Mouse (Mus musculus): Measurements from ENCODE around the gene Ttbk2. TPM values are rescaled to one million over a fixed set of nuclear protein-coding genes. Genes with fewer than 3 reads are reported as not detected.

Ttbk2 gene
- polyA plus RNA-seq, 1 experiment from 2014 or later, result 11.1 TPM

DNA sequence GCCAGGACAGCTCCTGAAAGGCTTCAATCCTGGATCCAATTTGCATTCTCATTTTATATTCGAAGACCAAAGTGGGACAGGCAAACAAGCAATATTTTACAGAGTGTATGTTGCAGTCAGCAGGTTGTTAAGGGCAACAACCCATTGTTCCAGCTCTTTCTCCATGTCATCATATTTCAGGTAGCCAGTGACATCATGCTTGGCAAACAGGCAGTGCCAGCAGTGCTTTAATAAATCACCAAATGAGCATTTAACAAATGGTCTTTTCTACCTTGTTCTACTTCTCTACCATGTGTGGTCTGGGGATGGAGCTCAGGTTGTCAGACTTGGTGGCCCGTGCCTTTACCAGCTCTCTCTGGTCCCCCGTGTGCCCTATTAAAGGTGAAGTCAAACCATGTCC, 7.7 kb upstream of the Ttbk2 start:
- 84% methylated on average over 3 of the region's 3 CpGs for WGBS
- no peaks in the 10 kb centered on the region for H3K4me1 ChIP-seq (ENCODE audit: control insufficient read depth, insufficient read depth, low read length)
- H3K27ac ChIP-seq (ENCODE audit: low read length), result no peak overlapping the region
- H3K27me3 ChIP-seq (ENCODE audit: control insufficient read depth, insufficient read depth, low read depth, low read length), result no peaks in the 10 kb centered on the region
- H3K9ac ChIP-seq (ENCODE audit: low read depth, low read length), result no peak overlapping the region
- no peaks in the 10 kb centered on the region for H3K9me3 ChIP-seq (replicated peaks; ENCODE audit: control insufficient read depth, low read length, poor library complexity, severe bottlenecking)
- no peak overlapping the region for H3K4me3 ChIP-seq (ENCODE audit: low read depth, low read length)
- no peak overlapping the region for H3K4me2 ChIP-seq (ENCODE audit: low read length)
- no peak for ATAC-seq
- peaks cover 16% of the 10 kb centered on the region for H3K36me3 ChIP-seq (ENCODE audit: control insufficient read depth, insufficient read depth, low read length)

DNA sequence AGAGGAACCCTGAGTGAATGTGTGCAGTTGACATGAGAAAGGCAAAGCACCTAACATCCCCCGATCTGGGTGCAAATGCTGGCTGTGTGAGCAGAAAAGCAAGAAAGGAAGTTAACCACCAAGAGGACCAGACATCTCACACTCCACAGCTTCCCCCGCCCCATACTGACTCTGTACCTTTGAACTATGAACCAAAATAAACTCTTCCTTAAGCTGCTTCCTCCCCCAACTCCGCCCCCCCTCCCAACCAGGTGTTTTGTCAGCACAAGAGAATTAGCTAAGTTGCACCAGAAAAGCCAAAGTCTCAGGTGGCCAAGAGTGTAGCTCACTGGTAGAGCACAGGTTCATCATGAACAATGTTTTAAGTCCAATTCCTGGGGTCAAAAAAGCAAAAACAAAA, 2.7 kb upstream of the Ttbk2 start:
- Histone ChIP-seq H3K4me3 (ENCODE audit: low read depth, low read length) (no peak overlapping the region), H3K36me3 (ENCODE audit: control insufficient read depth, insufficient read depth, low read length) (no peaks in the 10 kb centered on the region), H3K4me1 (ENCODE audit: control insufficient read depth, insufficient read depth, low read length) (peaks cover 4% of the 10 kb centered on the region; the same call in 1 of the 2 replicates), H3K9me3 (replicated peaks; ENCODE audit: control insufficient read depth, low read length, poor library complexity, severe bottlenecking) (no peaks in the 10 kb centered on the region), H3K27me3 (ENCODE audit: control insufficient read depth, insufficient read depth, low read depth, low read length) (no peaks in the 10 kb centered on the region), H3K27ac (ENCODE audit: low read length) (no peak overlapping the region), H3K9ac (ENCODE audit: low read depth, low read length) (no peak overlapping the region), H3K4me2 (ENCODE audit: low read length) (no peak overlapping the region)
- ATAC-seq, result no peak
- WGBS, result 85% methylated on average over 3 of the region's 3 CpGs

DNA sequence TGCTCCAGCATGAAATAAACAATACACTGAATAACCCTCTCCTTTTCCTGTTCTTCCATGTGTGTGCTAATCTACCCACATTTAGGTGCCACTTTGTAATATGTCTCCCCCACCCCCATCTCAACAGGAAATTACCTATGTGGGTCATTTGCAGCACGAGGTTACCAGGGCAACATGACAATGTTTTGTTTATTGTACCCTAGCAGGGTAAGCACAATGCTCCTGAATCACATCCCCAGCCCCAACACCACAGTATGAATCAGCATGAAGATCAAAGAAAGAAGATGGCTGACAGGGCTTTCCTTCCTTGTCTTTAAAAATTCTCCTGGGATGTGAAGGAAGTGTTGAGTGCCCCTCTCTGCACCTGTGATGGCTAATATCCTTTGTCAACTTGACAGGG, 2.2 kb upstream of the Ttbk2 start:
- no peaks in the 10 kb centered on the region for H3K36me3 ChIP-seq (ENCODE audit: control insufficient read depth, insufficient read depth, low read length)
- H3K4me3 ChIP-seq (ENCODE audit: low read depth, low read length), result no peak overlapping the region
- no peaks in the 10 kb centered on the region for H3K27me3 ChIP-seq (ENCODE audit: control insufficient read depth, insufficient read depth, low read depth, low read length)
- no peak overlapping the region for H3K27ac ChIP-seq (ENCODE audit: low read length)
- no peak overlapping the region for H3K4me2 ChIP-seq (ENCODE audit: low read length)
- ATAC-seq, result no peak
- no peaks in the 10 kb centered on the region for H3K9me3 ChIP-seq (replicated peaks; ENCODE audit: control insufficient read depth, low read length, poor library complexity, severe bottlenecking)
- peaks cover 9% of the 10 kb centered on the region for H3K4me1 ChIP-seq (ENCODE audit: control insufficient read depth, insufficient read depth, low read length)
- 51% methylated on average over 1 of the region's 1 CpGs for WGBS
- no peak overlapping the region for H3K9ac ChIP-seq (ENCODE audit: low read depth, low read length)

DNA sequence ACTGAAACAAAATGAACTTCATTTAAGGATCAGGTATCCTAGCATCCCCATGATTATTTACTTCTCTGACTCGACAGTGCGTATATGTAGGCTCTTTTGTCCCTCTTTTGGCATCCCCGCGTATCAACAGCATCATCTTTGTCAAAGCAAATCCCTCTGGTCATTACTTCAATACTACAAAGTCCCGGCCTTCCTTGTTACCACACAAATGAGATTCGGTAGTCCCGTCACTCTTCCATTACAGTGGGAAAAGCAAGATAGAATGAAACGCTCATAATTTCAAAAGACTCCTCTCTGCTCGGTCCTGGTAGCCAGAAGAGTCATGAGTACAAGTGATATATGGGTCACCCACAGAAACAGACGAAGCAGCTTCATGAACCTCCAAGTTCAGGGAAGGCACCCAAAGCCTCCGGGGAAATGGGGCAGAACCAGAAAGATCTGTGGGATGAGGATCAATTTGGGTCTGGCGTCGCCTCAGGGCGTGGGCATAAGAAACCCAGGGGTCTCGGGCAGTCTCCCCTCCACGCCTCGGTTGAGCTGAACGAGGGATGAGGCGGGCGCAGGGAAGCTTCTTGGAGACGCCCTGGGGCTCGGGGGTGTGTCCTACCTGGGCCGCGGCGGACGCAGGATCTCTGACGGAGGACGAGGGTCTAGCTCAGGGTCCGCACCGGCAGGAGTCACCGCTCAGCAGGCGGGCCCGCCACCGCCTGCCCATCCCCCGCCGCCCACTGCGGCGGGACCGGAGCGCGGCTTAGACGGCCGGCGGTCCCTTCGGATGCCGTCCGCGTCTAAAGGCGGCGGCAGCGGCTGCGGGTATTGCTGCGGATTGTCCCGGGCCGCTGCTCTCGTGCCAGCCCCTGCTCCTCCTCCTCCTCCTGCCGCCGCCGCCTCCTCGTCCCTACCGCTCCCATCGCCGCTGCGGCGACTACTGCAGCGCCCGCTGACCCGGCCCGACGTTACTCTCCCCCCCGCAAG, 668 bp downstream of the Ttbk2 start, which contains the start of gene Cdan1:
Cdan1 (minus strand) TSS at position 680 of the 975 bp plus-strand sequence.
- Histone ChIP-seq H3K4me3 (ENCODE audit: low read depth, low read length) (peak within 1 kb of the TSS; percentile 95), H3K27me3 (ENCODE audit: control insufficient read depth, insufficient read depth, low read depth, low read length) (no peaks in the 10 kb centered on the region), H3K4me1 (ENCODE audit: control insufficient read depth, insufficient read depth, low read length) (peaks cover 10% of the 10 kb centered on the region), H3K36me3 (ENCODE audit: control insufficient read depth, insufficient read depth, low read length) (no peaks in the 10 kb centered on the region), H3K27ac (ENCODE audit: low read length) (peak within 1 kb of the TSS; percentile 91), H3K9me3 (replicated peaks; ENCODE audit: control insufficient read depth, low read length, poor library complexity, severe bottlenecking) (no peaks in the 10 kb centered on the region), H3K4me2 (ENCODE audit: low read length) (peak within 1 kb of the TSS; percentile 82), H3K9ac (ENCODE audit: low read depth, low read length) (peak within 1 kb of the TSS; percentile 92)
- peak; percentile 76 for ATAC-seq
- 0% methylated on average over 43 of the region's 71 CpGs for WGBS

DNA sequence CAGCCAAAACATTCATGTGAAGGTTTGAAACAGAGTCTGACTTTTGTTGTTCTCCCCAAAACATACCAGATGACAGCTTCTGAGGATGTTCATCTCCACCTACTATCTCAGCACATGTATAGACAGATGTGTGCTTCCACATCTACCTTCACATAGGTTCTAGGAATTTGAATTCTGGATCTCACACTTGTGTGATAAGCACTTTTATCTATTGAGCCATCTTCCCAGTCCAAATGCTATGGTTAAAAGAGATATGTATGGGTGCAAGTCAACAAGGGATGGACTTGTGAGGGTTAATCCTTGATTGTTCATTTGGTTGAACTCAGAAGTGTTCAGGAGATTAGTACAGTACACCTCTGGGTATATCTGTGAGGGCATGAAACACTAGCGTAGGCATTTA, 5.1 kb downstream of the Ttbk2 start:
- peaks cover 11% of the 10 kb centered on the region for H3K4me1 ChIP-seq (ENCODE audit: control insufficient read depth, insufficient read depth, low read length)
- no peak overlapping the region for H3K27ac ChIP-seq (ENCODE audit: low read length)
- H3K4me3 ChIP-seq (ENCODE audit: low read depth, low read length), result no peak overlapping the region
- 86% methylated on average over 1 of the region's 1 CpGs for WGBS
- no peak overlapping the region for H3K4me2 ChIP-seq (ENCODE audit: low read length)
- H3K9me3 ChIP-seq (replicated peaks; ENCODE audit: control insufficient read depth, low read length, poor library complexity, severe bottlenecking), result no peaks in the 10 kb centered on the region
- H3K9ac ChIP-seq (ENCODE audit: low read depth, low read length), result no peak overlapping the region
- no peak for ATAC-seq
- H3K27me3 ChIP-seq (ENCODE audit: control insufficient read depth, insufficient read depth, low read depth, low read length), result no peaks in the 10 kb centered on the region
- no peaks in the 10 kb centered on the region for H3K36me3 ChIP-seq (ENCODE audit: control insufficient read depth, insufficient read depth, low read length)

DNA sequence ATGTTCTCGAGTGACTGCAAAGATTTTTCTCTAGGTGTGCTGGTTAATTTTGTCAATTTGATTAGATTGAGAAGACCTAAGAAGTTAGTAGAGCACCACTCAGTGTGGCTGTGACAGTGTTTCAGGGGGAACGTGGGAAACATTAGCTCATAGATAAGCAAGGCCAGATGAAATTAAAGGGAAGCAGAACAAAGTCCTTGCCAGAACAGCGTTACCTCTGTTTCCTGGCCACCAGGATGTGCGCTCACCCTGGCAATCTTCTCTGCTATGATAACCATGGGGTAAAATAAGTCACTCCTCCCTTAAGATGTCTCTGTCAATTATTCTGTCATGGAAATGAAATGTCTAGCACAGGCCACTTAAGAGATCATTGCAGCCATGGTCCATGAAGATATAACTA, 6.4 kb downstream of the Ttbk2 start:
- H3K36me3 ChIP-seq (ENCODE audit: control insufficient read depth, insufficient read depth, low read length), result no peaks in the 10 kb centered on the region
- no peaks in the 10 kb centered on the region for H3K27me3 ChIP-seq (ENCODE audit: control insufficient read depth, insufficient read depth, low read depth, low read length)
- H3K4me2 ChIP-seq (ENCODE audit: low read length), result no peak overlapping the region
- 88% methylated on average over 4 of the region's 4 CpGs for WGBS
- ATAC-seq, result no peak
- no peak overlapping the region for H3K4me3 ChIP-seq (ENCODE audit: low read depth, low read length)
- H3K9me3 ChIP-seq (replicated peaks; ENCODE audit: control insufficient read depth, low read length, poor library complexity, severe bottlenecking), result no peaks in the 10 kb centered on the region
- H3K4me1 ChIP-seq (ENCODE audit: control insufficient read depth, insufficient read depth, low read length), result peaks cover 9% of the 10 kb centered on the region
- H3K27ac ChIP-seq (ENCODE audit: low read length), result no peak overlapping the region
- H3K9ac ChIP-seq (ENCODE audit: low read depth, low read length), result no peak overlapping the region

DNA sequence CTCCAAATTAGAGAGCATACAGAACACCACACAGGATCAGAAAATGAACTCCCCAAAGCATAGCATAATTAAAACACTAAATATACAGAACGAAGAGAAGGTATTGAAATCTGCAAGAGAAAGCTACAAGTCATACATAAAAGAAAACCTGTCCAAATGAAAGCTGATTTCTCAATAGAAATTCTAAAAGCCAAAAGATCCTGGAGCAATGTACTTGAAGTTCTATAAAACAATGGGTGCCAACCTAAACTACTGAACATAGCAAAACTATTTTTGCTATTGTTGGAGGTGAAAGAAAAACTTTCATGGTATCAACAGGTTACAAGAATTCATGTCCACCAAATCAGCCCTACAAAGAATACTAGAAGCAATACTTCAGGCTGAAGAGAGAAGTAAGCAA, 9.2 kb downstream of the Ttbk2 start:
- no peaks in the 10 kb centered on the region for H3K9me3 ChIP-seq (replicated peaks; ENCODE audit: control insufficient read depth, low read length, poor library complexity, severe bottlenecking)
- no peak overlapping the region for H3K9ac ChIP-seq (ENCODE audit: low read depth, low read length)
- 66% methylated on average over 1 of the region's 1 CpGs for WGBS
- H3K27ac ChIP-seq (ENCODE audit: low read length), result no peak overlapping the region
- 0 out of 2 replicates have a peak, but pooled peaks cover 3% of the 10 kb centered on the region for H3K4me1 ChIP-seq (ENCODE audit: control insufficient read depth, insufficient read depth, low read length)
- no peak overlapping the region for H3K4me3 ChIP-seq (ENCODE audit: low read depth, low read length)
- no peak for ATAC-seq
- no peaks in the 10 kb centered on the region for H3K36me3 ChIP-seq (ENCODE audit: control insufficient read depth, insufficient read depth, low read length)
- H3K27me3 ChIP-seq (ENCODE audit: control insufficient read depth, insufficient read depth, low read depth, low read length), result no peaks in the 10 kb centered on the region
- no peak overlapping the region for H3K4me2 ChIP-seq (ENCODE audit: low read length)

DNA sequence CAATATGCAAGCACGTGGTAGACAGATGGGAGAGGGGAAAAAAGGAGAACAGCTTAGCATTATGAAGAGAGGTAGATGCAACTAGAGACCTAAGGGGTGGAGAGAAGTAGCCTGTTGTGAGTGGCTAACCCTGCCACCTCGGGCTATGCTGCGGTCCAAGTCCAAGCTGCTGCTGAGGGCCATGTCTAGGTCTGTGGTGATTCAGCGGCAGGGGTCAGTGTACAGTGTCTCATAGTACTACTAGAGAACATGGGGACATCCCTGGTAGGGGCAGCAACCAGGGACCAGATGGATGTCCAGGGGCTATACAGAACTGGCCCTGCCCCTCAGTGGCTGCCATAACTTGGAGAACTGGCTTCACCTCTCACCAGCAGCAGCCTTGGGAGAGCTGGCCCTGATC, 15.2 kb downstream of the Ttbk2 start:
- no peak overlapping the region for H3K4me2 ChIP-seq (ENCODE audit: low read length)
- no peaks in the 10 kb centered on the region for H3K36me3 ChIP-seq (ENCODE audit: control insufficient read depth, insufficient read depth, low read length)
- WGBS, result 100% methylated on average over 4 of the region's 4 CpGs
- no peak overlapping the region for H3K9ac ChIP-seq (ENCODE audit: low read depth, low read length)
- no peak overlapping the region for H3K27ac ChIP-seq (ENCODE audit: low read length)
- H3K4me3 ChIP-seq (ENCODE audit: low read depth, low read length), result no peak overlapping the region
- H3K4me1 ChIP-seq (ENCODE audit: control insufficient read depth, insufficient read depth, low read length), result no peaks in the 10 kb centered on the region
- no peaks in the 10 kb centered on the region for H3K27me3 ChIP-seq (ENCODE audit: control insufficient read depth, insufficient read depth, low read depth, low read length)
- no peak for ATAC-seq
- no peaks in the 10 kb centered on the region for H3K9me3 ChIP-seq (replicated peaks; ENCODE audit: control insufficient read depth, low read length, poor library complexity, severe bottlenecking)

DNA sequence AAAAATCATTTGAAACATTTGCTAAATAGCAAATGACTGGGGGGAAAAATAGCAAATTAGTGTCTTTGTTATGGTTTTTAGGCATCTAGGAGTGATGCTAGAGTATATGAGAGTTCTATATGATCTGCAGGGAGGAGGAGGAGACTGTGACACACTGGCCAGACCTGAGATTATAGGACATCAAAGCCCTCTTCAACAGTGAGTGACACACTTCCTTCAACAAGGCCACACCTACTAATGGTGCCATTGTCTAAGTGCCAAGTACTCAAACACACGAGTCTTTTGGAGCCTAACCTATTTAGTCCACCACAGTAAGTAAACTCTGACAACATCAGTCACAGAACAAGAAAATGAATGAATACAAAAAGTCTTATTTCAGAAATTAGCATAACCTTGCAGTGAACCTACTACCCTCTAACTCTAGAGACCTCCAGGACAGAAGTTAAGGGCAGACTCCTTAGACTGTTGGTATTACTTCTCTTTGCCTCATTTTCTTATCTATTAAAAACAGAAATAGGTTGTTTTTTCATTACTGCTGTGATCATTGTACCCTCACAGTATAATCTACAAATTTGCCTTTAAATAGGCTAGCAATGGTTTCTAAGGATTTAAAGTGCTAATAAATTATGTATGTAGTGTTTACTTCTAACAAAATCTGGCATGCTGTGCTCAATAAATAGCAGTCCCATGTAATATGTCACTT, 23.3 kb downstream of the Ttbk2 start:
- no peak for ATAC-seq
- Histone ChIP-seq H3K4me3 (ENCODE audit: low read depth, low read length) (no peak overlapping the region), H3K27ac (ENCODE audit: low read length) (no peak overlapping the region), H3K4me2 (ENCODE audit: low read length) (no peak overlapping the region), H3K4me1 (ENCODE audit: control insufficient read depth, insufficient read depth, low read length) (no peaks in the 10 kb centered on the region; the same call in 1 of the 2 replicates), H3K9ac (ENCODE audit: low read depth, low read length) (no peak overlapping the region), H3K36me3 (ENCODE audit: control insufficient read depth, insufficient read depth, low read length) (no peaks in the 10 kb centered on the region), H3K9me3 (replicated peaks; ENCODE audit: control insufficient read depth, low read length, poor library complexity, severe bottlenecking) (no peaks in the 10 kb centered on the region), H3K27me3 (ENCODE audit: control insufficient read depth, insufficient read depth, low read depth, low read length) (no peaks in the 10 kb centered on the region)
- WGBS, result 37% methylated on average over 1 of the region's 1 CpGs

Measured in midbrain, embryonic 16.5 days (tissue).